Mouse (Mus musculus): ENCODE results near the gene Ddx42.
A peak's percentile ranks its signal among the peaks of the same experiment; 100 is the strongest.

DNA sequence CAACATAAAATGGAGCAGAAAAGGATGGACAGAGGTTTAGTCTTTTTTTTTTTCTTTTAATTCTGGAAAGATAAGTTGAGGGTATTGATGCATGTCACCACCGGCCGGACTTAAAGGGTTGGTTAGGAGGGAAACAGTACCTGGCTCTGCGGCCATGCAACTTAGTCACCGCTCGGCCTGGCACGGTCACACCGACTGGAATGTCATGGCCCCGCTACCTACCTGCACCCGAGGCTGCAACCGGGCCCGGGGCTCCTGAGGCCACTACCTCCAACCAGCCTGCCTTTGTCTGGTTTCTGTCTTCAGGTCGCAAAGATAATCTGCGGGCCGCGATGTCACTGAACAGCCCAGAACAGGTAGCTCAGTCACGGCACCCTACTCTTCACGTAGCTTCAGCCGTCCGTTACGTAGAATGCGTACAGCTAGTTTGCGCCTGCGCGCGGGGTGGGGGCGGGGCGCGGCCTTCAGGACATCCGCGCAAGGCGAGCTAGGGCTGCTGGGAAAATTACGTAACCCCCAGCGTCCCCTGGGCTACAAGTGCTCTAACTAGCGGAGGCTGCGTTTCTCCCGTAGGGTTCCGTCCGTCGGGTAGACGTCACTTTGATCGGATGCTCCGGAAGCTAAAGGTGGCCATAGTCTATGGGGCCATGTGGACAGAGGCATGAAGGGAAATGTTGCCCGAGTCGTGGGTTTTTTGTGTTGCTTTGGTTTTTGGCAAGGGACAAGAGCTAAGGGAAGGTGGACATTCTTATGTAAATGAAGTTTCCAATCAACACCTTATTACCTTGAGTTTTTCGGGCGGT lies 598 bp upstream of the Ddx42 start, which contains the start of gene Ccdc47:
- no peak for TF ChIP-seq CTCF (IDR thresholded peaks at IDR 0.05; ENCODE audit: low read depth)
- peak; percentile 96 for TF ChIP-seq EP300 (IDR thresholded peaks at IDR 0.05; ENCODE audit: low read depth)

Measured in heart, postnatal 0 days (tissue).